Mouse (Mus musculus) liver, embryonic 11.5 days (tissue): ENCODE results near the gene Bik. TPM values are rescaled to one million over a fixed set of nuclear protein-coding genes. Genes with fewer than 3 reads are reported as not detected.

Source experiments
- ATAC-seq: fragments of 200-750 bp; cut with Nextera tagmentation; replicated peaks from 2 replicates; pipeline ENCODE4 v1.8.0; 2017; ENCODE audit warnings: moderate number of reproducible peaks, mild to moderate bottlenecking, moderate TSS enrichment, moderate library complexity; ENCODE audit not compliant: low FRiP score
- DNase-seq: peaks from one replicate; pipeline ENCODE4 v3.0.0-alpha.2; 2017; ENCODE audit warnings: low spot score
- H3K27ac ChIP-seq: fragments of 300-500 bp; sonication (generic); 2 replicates; pipeline ENCODE4 v1.5.1; 2014; ENCODE audit warnings: mild to moderate bottlenecking, low read depth, low read length, control low read depth
- H3K27me3 ChIP-seq: fragments of 300-500 bp; sonication (generic); replicated peaks from 2 replicates; pipeline ENCODE4 v1.6.1; 2014; ENCODE audit warnings: low read length, mixed read lengths; ENCODE audit not compliant: control insufficient read depth, insufficient read depth
- H3K36me3 ChIP-seq: fragments of 300-500 bp; sonication (generic); 2 replicates; pipeline ENCODE4 v1.6.1; 2014; ENCODE audit warnings: mild to moderate bottlenecking, low read length, moderate library complexity, mixed read lengths; ENCODE audit not compliant: control insufficient read depth, insufficient read depth
- H3K4me1 ChIP-seq: fragments of 300-500 bp; sonication (generic); replicated peaks from 2 replicates; pipeline ENCODE4 v1.6.1; 2014; ENCODE audit warnings: low read length, mixed read lengths; ENCODE audit not compliant: control insufficient read depth, insufficient read depth
- H3K4me2 ChIP-seq: fragments of 300-500 bp; sonication (generic); 2 replicates; pipeline ENCODE4 v1.6.1; 2014; ENCODE audit warnings: mild to moderate bottlenecking, control low read depth, moderate library complexity
- H3K4me3 ChIP-seq: fragments of 300-500 bp; sonication (generic); 2 replicates; pipeline ENCODE4 v1.5.1; 2014; ENCODE audit warnings: low read depth, low read length, control low read depth
- H3K9ac ChIP-seq: fragments of 300-500 bp; sonication (generic); 2 replicates; pipeline ENCODE4 v1.6.1; 2014; ENCODE audit warnings: low read depth, low read length, control low read depth
- H3K9me3 ChIP-seq: fragments of 300-500 bp; sonication (generic); 2 replicates; pipeline ENCODE4 v1.6.1; 2016; ENCODE audit warnings: low read length, inconsistent platforms, mixed read lengths; ENCODE audit not compliant: control insufficient read depth
- WGBS: fragments of 180-500 bp; shearing (Covaris S2); extraction: QIAGEN DNeasy Blood & Tissue Kit; methylation state at CpG from one replicate; pipeline ENCODE4 v1.1.7; 2014; 5-methylcytosine and 5-hydroxymethylcytosine counted together
- polyA plus RNA-seq: library from polyadenylated mRNA; unstranded; fragments of >200 nt; fragmentation: Nextera tagmentation; extraction: Ambion mirVana; gene quantifications from 2 replicates; pipeline ENCODE4 v1.2.1, GENCODE M21; 2014

Bik gene
- polyA plus RNA-seq, 1 experiment from 2014 or later: 4.0 TPM

DNA sequence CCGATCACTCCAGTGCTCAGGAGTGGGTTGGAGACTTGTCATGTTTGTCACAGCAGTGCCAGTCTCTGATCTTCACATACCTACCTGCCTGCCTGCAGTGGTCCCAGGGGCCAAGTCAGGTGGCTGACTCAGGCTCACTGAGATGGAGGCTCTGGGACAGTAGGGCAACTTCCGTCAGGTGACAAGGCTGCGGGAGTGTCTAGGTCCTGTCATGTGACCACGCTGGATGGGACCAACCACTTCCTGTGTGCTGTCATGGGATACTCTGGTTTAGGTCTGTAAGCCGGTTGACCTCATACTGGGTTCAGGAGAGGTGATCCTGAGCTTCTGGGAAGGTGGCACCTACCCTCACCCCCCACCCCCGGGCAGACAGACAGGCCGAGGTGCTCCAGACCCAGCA, 19.4 kb downstream of the Bik start:
- Histone ChIP-seq H3K27me3 (no peaks in the 10 kb centered on the region), H3K36me3 (peaks cover 31% of the 10 kb centered on the region), H3K4me3 (no peak overlapping the region), H3K27ac (no peak overlapping the region), H3K4me1 (no peaks in the 10 kb centered on the region), H3K9me3 (no peaks in the 10 kb centered on the region), H3K9ac (no peak overlapping the region), H3K4me2 (no peak overlapping the region)
- ATAC-seq: no peak
- 91% methylated on average over 7 of the region's 7 CpGs for WGBS
- DNase-seq: no peak

DNA sequence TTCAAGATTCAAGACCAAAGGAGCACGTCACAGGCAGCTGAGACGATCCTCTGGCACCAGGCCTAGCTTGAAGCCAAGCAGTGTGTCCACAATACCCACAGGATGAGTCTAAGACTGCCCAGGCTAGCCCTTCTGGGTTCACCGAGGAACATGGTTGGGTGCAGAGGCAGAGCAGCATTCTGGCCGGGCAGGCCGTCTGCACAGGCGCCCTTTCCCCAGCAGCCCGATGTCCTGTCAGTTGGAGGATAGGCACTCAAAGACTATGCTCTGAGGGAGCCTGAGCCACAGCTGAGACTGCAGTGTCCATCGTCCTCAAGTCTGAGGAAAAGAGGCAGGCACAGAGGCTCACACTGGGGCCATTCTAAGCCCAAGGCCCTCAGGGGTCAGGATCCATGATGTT, 20.5 kb downstream of the Bik start:
- 87% methylated on average over 8 of the region's 8 CpGs for WGBS
- Histone ChIP-seq H3K4me2 (no peak overlapping the region), H3K9ac (no peak overlapping the region), H3K4me3 (no peak overlapping the region), H3K36me3 (peaks cover 31% of the 10 kb centered on the region), H3K4me1 (no peaks in the 10 kb centered on the region), H3K27ac (no peak overlapping the region), H3K27me3 (no peaks in the 10 kb centered on the region), H3K9me3 (no peaks in the 10 kb centered on the region)
- ATAC-seq (no peak), DNase-seq (no peak)

DNA sequence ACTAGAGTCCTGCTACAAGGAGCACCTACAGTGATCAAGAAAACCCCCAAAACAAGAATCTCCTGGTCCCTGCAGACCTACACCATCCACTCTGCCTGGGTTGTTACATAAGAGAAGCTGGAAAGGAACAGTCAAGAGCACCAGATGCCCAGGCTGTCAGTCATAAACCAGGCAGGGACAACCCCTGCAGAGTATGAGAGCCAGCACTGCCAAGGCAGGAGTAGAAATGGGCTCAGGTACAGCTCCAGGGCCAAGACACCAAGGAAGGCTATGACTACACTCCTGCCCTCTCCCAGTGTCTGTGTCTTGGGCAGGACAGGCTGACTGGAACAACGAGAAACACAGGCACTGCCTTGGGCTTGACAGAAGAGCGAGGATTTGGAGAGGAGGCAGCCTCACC, 23.5 kb downstream of the Bik start:
- H3K27me3 ChIP-seq: no peaks in the 10 kb centered on the region
- H3K4me3 ChIP-seq: no peak overlapping the region
- peaks cover 31% of the 10 kb centered on the region for H3K36me3 ChIP-seq
- no peak overlapping the region for H3K9ac ChIP-seq
- ATAC-seq (no peak), DNase-seq (no peak)
- no peak overlapping the region for H3K4me2 ChIP-seq
- no peaks in the 10 kb centered on the region for H3K4me1 ChIP-seq
- H3K9me3 ChIP-seq: no peaks in the 10 kb centered on the region
- 86% methylated on average over 2 of the region's 2 CpGs for WGBS
- H3K27ac ChIP-seq: no peak overlapping the region

DNA sequence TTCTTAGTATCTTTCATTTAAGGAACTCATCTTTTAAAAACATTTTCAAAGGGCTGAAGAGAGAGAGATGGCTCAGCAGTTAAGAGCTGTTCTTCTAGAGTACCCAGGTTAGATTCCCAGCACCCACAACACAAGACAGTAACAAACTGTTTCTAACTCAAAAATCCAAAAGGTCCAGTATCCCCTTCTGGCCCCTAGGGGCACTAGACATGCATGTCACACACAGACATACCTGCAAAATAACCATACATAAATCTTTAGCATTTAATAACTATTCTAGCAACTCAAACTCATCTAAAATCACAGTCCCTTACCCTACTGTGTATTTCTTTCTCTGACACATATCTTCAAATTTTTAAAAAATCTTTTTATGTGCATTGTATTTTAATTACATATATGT, 27.2 kb downstream of the Bik start:
- no peak overlapping the region for H3K9ac ChIP-seq
- no peak for DNase-seq

DNA sequence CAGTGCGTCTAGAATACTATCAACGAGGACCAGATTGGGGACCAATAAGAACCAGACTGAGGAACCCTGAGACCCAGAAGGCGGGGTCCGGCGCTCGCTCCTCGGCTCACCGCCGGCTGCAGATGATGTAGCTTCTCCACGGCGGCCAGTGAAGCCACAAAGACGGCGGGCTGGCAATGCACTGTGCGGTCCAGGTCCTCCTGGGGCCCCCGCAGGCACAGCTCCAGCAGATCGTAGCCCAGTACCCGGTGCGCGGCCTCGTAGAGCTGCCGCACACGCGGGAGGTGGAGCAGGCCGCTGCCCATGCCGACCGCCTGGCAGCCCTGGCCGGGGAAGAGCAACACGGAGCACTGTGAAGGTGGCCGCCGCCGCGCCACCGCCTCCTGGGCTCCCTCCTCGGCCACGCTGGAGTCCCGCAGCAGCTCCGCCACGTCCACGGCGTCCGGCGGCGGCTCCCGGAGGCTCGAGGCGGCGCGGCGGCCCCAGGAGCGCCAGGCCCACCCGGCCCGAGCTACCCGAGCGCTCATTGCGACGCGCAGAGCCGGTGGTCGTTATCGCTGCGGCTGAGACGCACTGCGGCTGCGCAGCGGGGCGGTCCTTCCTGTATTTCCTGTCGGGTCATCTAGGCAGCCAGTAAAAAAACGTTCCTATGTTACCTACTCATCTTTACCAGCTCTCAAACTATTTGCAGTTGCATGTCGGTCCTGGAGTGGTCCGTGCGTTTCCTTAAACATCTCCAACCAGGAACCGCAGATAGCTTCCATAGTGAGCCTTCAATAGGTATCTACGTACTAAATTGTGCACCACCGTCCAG, 28.7 kb downstream of the Bik start:
- H3K27me3 ChIP-seq: no peaks in the 10 kb centered on the region
- DNase-seq: peak; percentile 91

More for the DNA sequence above, 27.2 kb downstream of the Bik start:
- H3K27me3 ChIP-seq: no peaks in the 10 kb centered on the region
- H3K4me3 ChIP-seq: no peak overlapping the region
- H3K4me2 ChIP-seq: no peak overlapping the region
- H3K27ac ChIP-seq: no peak overlapping the region
- H3K9me3 ChIP-seq: no peaks in the 10 kb centered on the region
- H3K4me1 ChIP-seq: no peaks in the 10 kb centered on the region
- no peak for ATAC-seq
- H3K36me3 ChIP-seq: peaks cover 14% of the 10 kb centered on the region

DNA sequence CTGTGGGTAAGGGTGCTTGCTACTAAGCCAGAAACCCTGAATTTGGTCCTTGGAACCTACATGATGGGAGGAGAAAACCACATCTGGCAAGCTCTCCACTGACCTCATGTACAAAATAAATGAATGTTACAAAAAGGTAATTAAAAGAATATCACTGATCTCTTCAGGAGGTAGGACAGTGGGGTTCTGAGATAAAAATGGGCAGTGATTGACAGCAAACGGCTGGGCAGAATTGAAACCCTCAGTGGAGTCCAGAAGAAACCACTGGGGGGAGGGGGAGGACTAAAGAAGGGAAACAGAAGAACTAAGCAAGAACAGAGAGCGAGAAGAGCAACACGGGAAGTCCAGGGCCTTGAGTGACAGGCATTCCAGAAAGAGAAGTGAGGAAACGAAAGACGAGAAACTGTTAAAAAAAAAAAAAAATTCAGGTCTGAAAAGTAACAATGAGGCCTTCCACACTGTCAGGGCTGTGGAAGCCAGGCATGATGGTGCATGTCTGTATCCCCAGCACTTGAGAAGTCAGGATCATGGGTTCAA, 34.3 kb downstream of the Bik start:
- no peaks in the 10 kb centered on the region for H3K27me3 ChIP-seq
- no peaks in the 10 kb centered on the region for H3K9me3 ChIP-seq
- H3K36me3 ChIP-seq: no peaks in the 10 kb centered on the region
- no peak overlapping the region for H3K27ac ChIP-seq
- no peak for DNase-seq
- H3K9ac ChIP-seq: no peak overlapping the region
- WGBS: 43% methylated on average over 5 of the region's 5 CpGs
- no peak overlapping the region for H3K4me2 ChIP-seq
- no peak overlapping the region for H3K4me3 ChIP-seq
- H3K4me1 ChIP-seq: peaks cover 28% of the 10 kb centered on the region
- ATAC-seq: no peak

More for the DNA sequence above, 28.7 kb downstream of the Bik start:
- peaks cover 4% of the 10 kb centered on the region; the same call in 1 of the 2 replicates for H3K36me3 ChIP-seq
- no peaks in the 10 kb centered on the region for H3K9me3 ChIP-seq
- peak; percentile 87 for ATAC-seq
- H3K4me1 ChIP-seq: no peaks in the 10 kb centered on the region
- H3K4me3 ChIP-seq: peak overlapping the region; percentile 82
- H3K9ac ChIP-seq: peak overlapping the region; percentile 91
- H3K27ac ChIP-seq: peak overlapping the region; percentile 92
- under 1% methylated on average over 74 of the region's 74 CpGs for WGBS
- peak overlapping the region; percentile 89 for H3K4me2 ChIP-seq

DNA sequence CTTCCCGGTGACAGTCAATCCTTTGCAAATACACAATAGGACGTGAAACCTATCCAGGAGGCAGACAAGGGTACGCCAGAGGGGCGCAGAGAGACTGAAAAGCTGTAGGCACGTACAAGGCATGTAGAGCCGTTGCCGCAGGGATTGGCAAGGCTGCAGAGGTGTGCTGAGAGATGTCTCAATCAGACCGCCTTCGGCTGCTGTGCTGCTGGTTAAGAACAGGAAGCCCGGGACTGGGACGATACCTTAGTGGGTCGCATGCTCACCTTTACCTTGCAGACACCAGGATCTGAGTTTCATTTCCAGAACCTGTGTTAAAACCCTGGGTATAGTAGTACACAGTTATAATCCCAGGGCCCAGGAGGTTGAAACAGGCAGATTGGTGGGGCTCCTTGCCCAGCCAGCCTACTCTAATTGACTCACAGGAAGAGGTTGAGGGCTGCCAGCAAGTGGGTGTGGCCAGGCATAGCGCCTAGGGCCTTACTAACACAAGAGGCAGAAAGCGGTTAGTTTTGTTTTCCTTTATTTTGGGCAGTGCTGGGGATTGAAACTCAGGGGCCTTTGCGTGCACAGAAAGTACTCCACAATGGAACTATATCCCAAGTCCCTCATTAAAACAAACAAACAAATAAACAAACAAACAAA, 36.1 kb downstream of the Bik start:
- DNase-seq: peak; percentile 58
- Histone ChIP-seq H3K27me3 (no peaks in the 10 kb centered on the region), H3K36me3 (no peaks in the 10 kb centered on the region), H3K4me1 (peaks cover 32% of the 10 kb centered on the region), H3K4me2 (peak overlapping the region; percentile 90), H3K9ac (peak overlapping the region; percentile 79), H3K4me3 (peak overlapping the region; percentile 75), H3K9me3 (no peaks in the 10 kb centered on the region), H3K27ac (peak overlapping the region; percentile 89)
- ATAC-seq: peak; percentile 67
- WGBS: 31% methylated on average over 15 of the region's 15 CpGs

DNA sequence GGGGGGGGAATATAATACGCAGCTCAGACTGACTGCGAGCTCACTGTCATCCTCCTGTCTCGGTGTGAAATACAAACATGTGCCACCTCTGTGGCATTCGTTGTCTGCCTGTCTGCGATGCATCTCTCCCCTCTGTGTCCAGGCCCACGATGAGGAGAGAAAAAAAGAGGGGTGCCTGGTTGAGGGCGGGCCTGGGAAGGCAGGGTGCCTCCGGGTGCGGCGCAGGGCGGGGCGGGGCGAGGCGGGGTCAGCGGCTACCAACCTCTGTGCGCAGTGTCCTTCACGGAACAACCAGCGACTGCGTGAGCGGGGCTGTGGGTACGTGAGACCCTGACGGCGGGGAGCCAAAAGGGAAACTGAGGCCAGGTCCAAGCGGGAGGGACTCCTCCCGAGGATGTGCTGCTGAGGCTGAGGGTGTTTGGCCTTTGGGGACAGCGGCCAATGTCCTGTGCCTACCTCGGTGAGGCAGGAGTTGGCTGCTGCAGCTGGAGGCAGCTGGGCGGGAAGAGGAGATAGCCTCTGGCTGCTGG, 36.7 kb downstream of the Bik start, which contains the start of the genes Tspo and Mcat:
Gene Tspo, plus strand, starts transcription at position 266 of the 530 bp plus-strand sequence.
Gene Mcat, minus strand, starts transcription at position 461 of the 530 bp plus-strand sequence.
- peak; percentile 82 for ATAC-seq
- peak; percentile 78 for DNase-seq
- Histone ChIP-seq H3K9ac (peak within 1 kb of the TSS; percentile 79), H3K27me3 (no peaks in the 10 kb centered on the region), H3K4me3 (peak within 1 kb of the TSS; percentile 75), H3K9me3 (no peaks in the 10 kb centered on the region), H3K27ac (peak within 1 kb of the TSS; percentile 89), H3K36me3 (no peaks in the 10 kb centered on the region), H3K4me1 (peaks cover 32% of the 10 kb centered on the region), H3K4me2 (peak within 1 kb of the TSS; percentile 90)
- under 1% methylated on average over 28 of the region's 28 CpGs for WGBS
